Mouse (Mus musculus): ENCODE results near the gene H2-DMa. TPM values are rescaled to one million over a fixed set of nuclear protein-coding genes. Genes with fewer than 3 reads are reported as not detected.

H2-DMa gene
- 5.3 and 5.5 TPM in 2 replicates for polyA plus RNA-seq (2015; fragmentation: Nextera tagmentation; extraction: Ambion mirVana)

DNA sequence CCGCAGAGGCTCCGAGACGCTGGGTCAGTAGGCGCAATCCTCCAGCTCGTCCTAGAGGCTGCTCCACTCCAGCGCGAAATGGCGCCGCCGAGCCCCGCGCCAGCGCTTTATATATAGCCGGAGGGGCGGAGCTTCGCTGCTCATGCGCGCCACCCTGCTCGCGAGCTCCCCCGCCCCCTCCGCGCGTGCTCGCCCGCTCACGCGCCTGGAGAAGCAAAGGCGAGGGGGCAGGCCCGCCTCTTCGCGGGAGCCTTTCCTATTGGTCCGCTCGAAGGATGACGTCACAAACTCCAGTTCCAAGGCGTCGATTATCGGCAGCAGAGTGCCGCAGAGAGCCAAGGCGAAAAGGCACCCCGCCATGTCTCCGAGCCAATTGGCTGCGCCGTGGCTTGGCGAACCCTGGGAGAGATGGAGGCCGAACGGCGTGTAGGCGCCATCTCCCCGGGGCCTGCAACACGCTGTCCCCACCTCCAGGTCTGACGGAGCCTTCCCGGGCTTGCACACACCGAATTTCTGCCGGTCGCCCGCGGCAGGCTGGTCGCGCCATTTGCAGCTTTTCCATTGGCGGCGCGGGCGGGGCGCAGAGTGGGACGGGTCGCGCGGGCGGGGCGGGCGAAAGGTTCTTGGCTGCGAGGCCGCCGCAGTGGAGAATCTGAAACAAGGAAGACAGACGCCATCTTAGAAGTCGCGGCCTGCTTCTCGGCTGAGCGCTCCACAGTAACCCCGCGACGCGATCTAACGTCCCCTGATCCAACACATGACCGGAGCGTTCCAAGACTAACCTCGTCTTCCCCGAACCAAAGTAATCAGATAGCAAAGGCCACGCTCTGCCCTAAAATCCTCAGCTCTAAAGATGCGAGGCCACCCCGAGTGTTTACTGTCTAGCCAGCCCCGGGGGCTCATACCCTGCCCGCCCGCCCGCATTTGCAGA is at the start of gene H2-DMa:
H2-DMa (plus strand) TSS at position 293 of the 931 bp plus-strand sequence.
- H3K9ac ChIP-seq (ENCODE audit: low read depth, low read length), result peak within 1 kb of the TSS; percentile 97
- no peaks in the 10 kb centered on the region for H3K27me3 ChIP-seq (ENCODE audit: control insufficient read depth, insufficient read depth, low read depth, low read length)
- peaks cover 38% of the 10 kb centered on the region for H3K36me3 ChIP-seq (ENCODE audit: control insufficient read depth, insufficient read depth)
- no peaks in the 10 kb centered on the region for H3K9me3 ChIP-seq (replicated peaks; ENCODE audit: control insufficient read depth, low read length)
- peak within 1 kb of the TSS; percentile 99 for H3K4me3 ChIP-seq (ENCODE audit: low read depth, low read length)
- peak within 1 kb of the TSS; percentile 100 for H3K4me2 ChIP-seq (ENCODE audit: low read depth, low read length)
- peaks cover 50% of the 10 kb centered on the region for H3K4me1 ChIP-seq (ENCODE audit: control insufficient read depth, low read depth, low read length)
- peak; percentile 76 for ATAC-seq (ENCODE audit: low read depth)
- under 1% methylated on average over 96 of the region's 96 CpGs for WGBS (ENCODE audit: insufficient replicate concordance)
- H3K27ac ChIP-seq (ENCODE audit: low read length), result peak within 1 kb of the TSS; percentile 100

DNA sequence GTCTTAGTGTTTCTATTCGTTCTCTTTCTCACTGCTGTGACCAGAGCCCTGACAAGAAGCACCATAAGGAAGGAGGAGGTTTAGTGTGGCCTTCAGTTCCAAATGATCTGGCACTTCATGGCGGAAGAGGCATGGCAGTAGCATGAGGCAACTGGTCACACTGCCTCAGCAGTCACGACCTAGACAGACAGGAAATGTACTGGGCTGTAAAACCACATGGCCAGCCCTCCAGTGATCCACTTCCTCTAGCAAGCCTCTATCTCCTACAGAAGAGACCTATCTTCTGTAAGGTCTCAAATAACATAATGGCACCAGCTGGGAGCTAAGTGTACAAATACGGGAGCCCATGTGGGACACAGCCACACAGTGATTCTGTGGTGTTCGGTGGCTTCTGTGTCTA is 47.2 kb upstream of the H2-DMa start:
- H3K27me3 ChIP-seq (ENCODE audit: control insufficient read depth, insufficient read depth, low read depth, low read length), result peaks cover 15% of the 10 kb centered on the region
- no peak overlapping the region for H3K27ac ChIP-seq (ENCODE audit: low read length)
- no peak for ATAC-seq (ENCODE audit: low read depth)
- no peak overlapping the region for H3K4me3 ChIP-seq (ENCODE audit: low read depth, low read length)
- WGBS (ENCODE audit: insufficient replicate concordance), result 35% methylated on average over 5 of the region's 5 CpGs
- H3K9ac ChIP-seq (ENCODE audit: low read depth, low read length), result no peak overlapping the region
- no peaks in the 10 kb centered on the region for H3K36me3 ChIP-seq (ENCODE audit: control insufficient read depth, insufficient read depth)
- no peaks in the 10 kb centered on the region for H3K9me3 ChIP-seq (replicated peaks; ENCODE audit: control insufficient read depth, low read length)
- H3K4me2 ChIP-seq (ENCODE audit: low read depth, low read length), result no peak overlapping the region
- no peaks in the 10 kb centered on the region for H3K4me1 ChIP-seq (ENCODE audit: control insufficient read depth, low read depth, low read length)

DNA sequence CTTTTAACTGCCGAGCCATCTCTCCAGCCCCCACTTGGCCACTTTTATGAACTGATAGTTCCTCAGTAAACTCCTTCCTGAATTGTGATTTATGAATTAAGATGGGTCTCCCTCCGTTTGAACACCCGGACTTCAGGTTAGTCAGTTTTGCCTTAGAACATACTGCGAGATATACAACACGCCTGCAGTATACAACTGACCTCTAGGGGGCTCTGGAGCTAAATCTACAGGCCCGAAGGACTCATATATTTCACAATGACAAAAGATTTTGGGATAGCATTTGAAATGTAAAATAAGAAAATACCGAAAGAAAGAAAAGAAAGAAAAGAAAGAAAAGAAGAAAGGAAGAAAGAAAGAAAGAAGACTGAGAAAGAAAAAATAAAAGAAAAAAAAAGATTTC is 44.1 kb upstream of the H2-DMa start:
- ATAC-seq (ENCODE audit: low read depth), result no peak
- Histone ChIP-seq H3K4me2 (ENCODE audit: low read depth, low read length) (no peak overlapping the region), H3K27ac (ENCODE audit: low read length) (no peak overlapping the region), H3K9ac (ENCODE audit: low read depth, low read length) (no peak overlapping the region), H3K4me3 (ENCODE audit: low read depth, low read length) (no peak overlapping the region), H3K9me3 (replicated peaks; ENCODE audit: control insufficient read depth, low read length) (no peaks in the 10 kb centered on the region), H3K36me3 (ENCODE audit: control insufficient read depth, insufficient read depth) (no peaks in the 10 kb centered on the region), H3K27me3 (ENCODE audit: control insufficient read depth, insufficient read depth, low read depth, low read length) (peaks cover 20% of the 10 kb centered on the region), H3K4me1 (ENCODE audit: control insufficient read depth, low read depth, low read length) (no peaks in the 10 kb centered on the region; the same call in 1 of the 2 replicates)
- 26% methylated on average over 7 of the region's 7 CpGs for WGBS (ENCODE audit: insufficient replicate concordance)

DNA sequence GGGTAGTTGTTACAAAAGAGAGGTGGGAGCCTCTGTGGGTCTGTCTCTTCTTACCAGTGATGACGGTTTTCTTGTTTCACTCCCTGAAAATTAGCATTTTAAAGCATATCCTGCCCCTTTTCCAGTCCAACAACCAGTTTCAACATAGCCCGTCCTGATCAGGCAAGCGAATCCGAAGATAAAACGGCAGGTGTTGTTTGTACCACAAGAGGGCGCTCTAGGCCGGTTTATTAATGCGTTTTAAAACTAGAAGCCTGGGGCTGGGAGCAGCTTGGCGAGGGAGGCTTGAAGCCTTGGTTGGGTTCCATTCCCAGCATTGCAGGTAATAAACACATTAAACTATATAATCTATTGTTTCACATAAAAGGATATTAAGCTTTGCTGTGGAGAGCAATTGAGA is 41.8 kb upstream of the H2-DMa start:
- no peak overlapping the region for H3K4me2 ChIP-seq (ENCODE audit: low read depth, low read length)
- H3K9ac ChIP-seq (ENCODE audit: low read depth, low read length), result no peak overlapping the region
- H3K9me3 ChIP-seq (replicated peaks; ENCODE audit: control insufficient read depth, low read length), result no peaks in the 10 kb centered on the region
- H3K4me1 ChIP-seq (ENCODE audit: control insufficient read depth, low read depth, low read length), result no peaks in the 10 kb centered on the region; the same call in 1 of the 2 replicates
- H3K36me3 ChIP-seq (ENCODE audit: control insufficient read depth, insufficient read depth), result no peaks in the 10 kb centered on the region
- 1% methylated on average over 9 of the region's 9 CpGs for WGBS (ENCODE audit: insufficient replicate concordance)
- no peak for ATAC-seq (ENCODE audit: low read depth)
- no peak overlapping the region for H3K4me3 ChIP-seq (ENCODE audit: low read depth, low read length)
- peaks cover 20% of the 10 kb centered on the region for H3K27me3 ChIP-seq (ENCODE audit: control insufficient read depth, insufficient read depth, low read depth, low read length)
- no peak overlapping the region for H3K27ac ChIP-seq (ENCODE audit: low read length)

DNA sequence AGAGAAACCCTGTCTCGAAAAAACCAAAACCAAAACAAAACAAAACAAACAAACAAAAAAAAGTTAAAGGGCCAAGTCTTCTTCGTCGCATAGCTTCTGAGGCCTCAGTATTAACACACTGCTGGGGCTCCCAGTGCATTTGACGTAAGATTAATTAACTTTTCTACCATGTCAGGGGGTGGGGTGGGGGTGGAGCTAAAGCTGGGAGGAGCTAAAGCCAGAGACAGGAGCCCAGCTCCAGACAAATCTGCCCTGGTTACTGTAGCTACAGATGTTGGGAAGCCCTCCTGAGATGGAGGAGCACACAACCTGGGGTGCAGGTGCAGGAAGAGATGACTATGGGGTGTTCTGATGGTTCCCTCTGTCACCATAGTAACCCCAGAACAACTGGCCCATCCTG is 41.2 kb upstream of the H2-DMa start:
- WGBS (ENCODE audit: insufficient replicate concordance), result 48% methylated on average over 4 of the region's 4 CpGs

DNA sequence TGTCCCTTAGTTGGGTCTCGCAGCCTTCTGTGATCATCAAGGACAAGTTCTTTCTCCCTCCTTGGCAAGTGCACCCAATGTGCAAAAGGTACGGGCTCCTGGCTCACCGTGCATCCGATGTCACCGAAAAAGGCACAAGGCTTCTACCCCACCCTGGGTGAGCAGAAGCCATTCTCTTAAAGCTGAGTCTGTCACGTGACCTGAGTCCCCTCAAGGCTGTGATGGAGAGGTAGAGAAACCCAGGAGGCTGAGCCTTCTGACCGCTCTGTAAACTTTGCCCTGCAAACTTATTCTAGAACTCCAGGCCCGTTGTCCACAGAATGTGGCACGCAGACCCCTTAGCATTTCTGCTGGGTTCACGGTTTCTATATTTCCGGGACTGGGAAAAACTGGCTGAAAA is 40.3 kb upstream of the H2-DMa start:
- no peak for ATAC-seq (ENCODE audit: low read depth)

More for the DNA sequence above, 41.2 kb upstream of the H2-DMa start:
- ATAC-seq (ENCODE audit: low read depth), result no peak
- Histone ChIP-seq H3K4me3 (ENCODE audit: low read depth, low read length) (no peak overlapping the region), H3K9me3 (replicated peaks; ENCODE audit: control insufficient read depth, low read length) (no peaks in the 10 kb centered on the region), H3K36me3 (ENCODE audit: control insufficient read depth, insufficient read depth) (no peaks in the 10 kb centered on the region), H3K27me3 (ENCODE audit: control insufficient read depth, insufficient read depth, low read depth, low read length) (peaks cover 20% of the 10 kb centered on the region), H3K27ac (ENCODE audit: low read length) (no peak overlapping the region), H3K4me1 (ENCODE audit: control insufficient read depth, low read depth, low read length) (no peaks in the 10 kb centered on the region; the same call in 1 of the 2 replicates), H3K9ac (ENCODE audit: low read depth, low read length) (no peak overlapping the region), H3K4me2 (ENCODE audit: low read depth, low read length) (no peak overlapping the region)

DNA sequence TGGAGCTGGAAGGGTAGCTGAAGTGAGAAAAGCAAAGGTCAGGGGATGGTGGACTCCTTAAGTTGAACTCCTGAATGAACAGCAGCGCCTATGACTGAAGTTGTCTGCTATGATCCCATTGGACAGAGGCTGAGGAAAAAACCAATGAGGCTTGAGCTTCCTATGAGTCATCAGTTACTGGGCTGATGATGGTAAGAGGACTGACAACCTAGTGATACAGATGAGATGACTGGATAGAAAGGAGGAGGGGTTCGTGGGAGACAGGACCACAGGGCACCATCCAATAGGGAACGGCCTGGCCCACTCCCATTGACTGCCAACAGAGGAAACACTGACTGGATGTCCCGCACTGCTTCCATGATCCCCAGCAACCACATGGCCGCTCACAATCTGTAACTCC is 39.7 kb upstream of the H2-DMa start:
- H3K27me3 ChIP-seq (ENCODE audit: control insufficient read depth, insufficient read depth, low read depth, low read length), result peaks cover 20% of the 10 kb centered on the region
- H3K9ac ChIP-seq (ENCODE audit: low read depth, low read length), result no peak overlapping the region
- no peak overlapping the region for H3K4me2 ChIP-seq (ENCODE audit: low read depth, low read length)
- H3K4me1 ChIP-seq (ENCODE audit: control insufficient read depth, low read depth, low read length), result no peaks in the 10 kb centered on the region; the same call in 1 of the 2 replicates
- WGBS (ENCODE audit: insufficient replicate concordance), result 26% methylated on average over 5 of the region's 5 CpGs
- H3K9me3 ChIP-seq (replicated peaks; ENCODE audit: control insufficient read depth, low read length), result no peaks in the 10 kb centered on the region
- no peak for ATAC-seq (ENCODE audit: low read depth)
- H3K36me3 ChIP-seq (ENCODE audit: control insufficient read depth, insufficient read depth), result no peaks in the 10 kb centered on the region
- no peak overlapping the region for H3K4me3 ChIP-seq (ENCODE audit: low read depth, low read length)
- H3K27ac ChIP-seq (ENCODE audit: low read length), result no peak overlapping the region

More for the DNA sequence above, 40.3 kb upstream of the H2-DMa start:
- no peaks in the 10 kb centered on the region for H3K36me3 ChIP-seq (ENCODE audit: control insufficient read depth, insufficient read depth)
- H3K9ac ChIP-seq (ENCODE audit: low read depth, low read length), result no peak overlapping the region
- no peak overlapping the region for H3K4me3 ChIP-seq (ENCODE audit: low read depth, low read length)
- H3K27me3 ChIP-seq (ENCODE audit: control insufficient read depth, insufficient read depth, low read depth, low read length), result peaks cover 20% of the 10 kb centered on the region
- H3K4me2 ChIP-seq (ENCODE audit: low read depth, low read length), result no peak overlapping the region
- no peaks in the 10 kb centered on the region for H3K9me3 ChIP-seq (replicated peaks; ENCODE audit: control insufficient read depth, low read length)
- WGBS (ENCODE audit: insufficient replicate concordance), result 77% methylated on average over 11 of the region's 11 CpGs
- no peaks in the 10 kb centered on the region; the same call in 1 of the 2 replicates for H3K4me1 ChIP-seq (ENCODE audit: control insufficient read depth, low read depth, low read length)
- H3K27ac ChIP-seq (ENCODE audit: low read length), result no peak overlapping the region

DNA sequence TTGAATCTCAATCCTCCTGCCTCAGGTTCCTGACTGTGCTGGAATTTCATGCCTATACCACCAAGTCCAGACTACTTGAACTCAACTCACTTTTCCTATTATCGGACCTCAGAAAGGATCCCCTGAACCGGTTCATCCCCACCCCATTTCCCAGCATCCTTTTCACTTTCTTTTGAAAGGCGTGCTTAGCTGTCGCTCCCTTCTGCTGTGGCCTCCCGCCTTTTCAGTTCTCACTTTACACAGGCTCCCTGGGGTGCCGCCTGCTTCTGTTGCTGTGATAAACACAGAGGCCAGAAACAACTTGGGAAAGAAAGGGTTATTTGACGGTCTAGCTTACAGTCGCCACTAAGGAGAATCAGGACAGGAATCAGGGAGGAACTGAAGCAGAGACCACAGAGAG is 36.2 kb upstream of the H2-DMa start:
- Histone ChIP-seq H3K4me1 (ENCODE audit: control insufficient read depth, low read depth, low read length) (no peaks in the 10 kb centered on the region), H3K36me3 (ENCODE audit: control insufficient read depth, insufficient read depth) (no peaks in the 10 kb centered on the region), H3K9me3 (replicated peaks; ENCODE audit: control insufficient read depth, low read length) (no peaks in the 10 kb centered on the region), H3K4me2 (ENCODE audit: low read depth, low read length) (no peak overlapping the region), H3K27ac (ENCODE audit: low read length) (no peak overlapping the region), H3K27me3 (ENCODE audit: control insufficient read depth, insufficient read depth, low read depth, low read length) (no peaks in the 10 kb centered on the region), H3K4me3 (ENCODE audit: low read depth, low read length) (no peak overlapping the region), H3K9ac (ENCODE audit: low read depth, low read length) (no peak overlapping the region)
- 29% methylated on average over 8 of the region's 8 CpGs for WGBS (ENCODE audit: insufficient replicate concordance)
- no peak for ATAC-seq (ENCODE audit: low read depth)

DNA sequence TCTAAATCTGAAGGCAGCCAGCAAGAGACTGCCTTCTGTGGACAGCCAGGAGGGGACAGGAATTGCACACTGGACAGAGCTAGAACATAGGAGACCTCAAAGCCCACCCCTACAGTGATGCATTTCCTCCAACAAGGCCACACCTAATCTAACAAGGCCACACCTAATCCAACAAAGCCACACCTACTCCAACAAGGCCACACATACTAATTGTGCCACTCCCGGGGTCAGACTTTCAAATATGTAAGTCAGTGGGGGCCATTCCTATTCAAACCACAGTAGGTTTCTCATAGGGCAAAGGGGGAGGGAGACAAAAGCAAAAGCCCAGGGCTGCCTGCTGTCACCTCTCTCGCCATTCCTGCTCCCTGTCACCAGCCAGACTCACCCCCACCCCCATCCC is 32.0 kb upstream of the H2-DMa start:
- H3K9me3 ChIP-seq (replicated peaks; ENCODE audit: control insufficient read depth, low read length), result no peaks in the 10 kb centered on the region
- 52% methylated on average over 2 of the region's 2 CpGs for WGBS (ENCODE audit: insufficient replicate concordance)
- no peak overlapping the region for H3K4me2 ChIP-seq (ENCODE audit: low read depth, low read length)
- H3K36me3 ChIP-seq (ENCODE audit: control insufficient read depth, insufficient read depth), result no peaks in the 10 kb centered on the region
- ATAC-seq (ENCODE audit: low read depth), result no peak
- no peak overlapping the region for H3K27ac ChIP-seq (ENCODE audit: low read length)
- no peaks in the 10 kb centered on the region for H3K27me3 ChIP-seq (ENCODE audit: control insufficient read depth, insufficient read depth, low read depth, low read length)
- H3K9ac ChIP-seq (ENCODE audit: low read depth, low read length), result no peak overlapping the region
- no peaks in the 10 kb centered on the region for H3K4me1 ChIP-seq (ENCODE audit: control insufficient read depth, low read depth, low read length)
- no peak overlapping the region for H3K4me3 ChIP-seq (ENCODE audit: low read depth, low read length)

All from liver, embryonic 16.5 days (tissue).